Mouse (Mus musculus) lung, postnatal 4 days (tissue): ENCODE data around the gene 1700025F22Rik.
A peak's percentile ranks its signal among the peaks of the same experiment; 100 is the strongest.
"Not testable (repeated sequence)": the region's sequence is repeated elsewhere in the genome, so short reads cannot be mapped to it uniquely, and the experiment has no call there.

Experiments
- DNase-seq, 2 experiments: peaks; one replicate each; pipeline ENCODE4 v3.0.0; 2021

1700025F22Rik gene

DNA sequence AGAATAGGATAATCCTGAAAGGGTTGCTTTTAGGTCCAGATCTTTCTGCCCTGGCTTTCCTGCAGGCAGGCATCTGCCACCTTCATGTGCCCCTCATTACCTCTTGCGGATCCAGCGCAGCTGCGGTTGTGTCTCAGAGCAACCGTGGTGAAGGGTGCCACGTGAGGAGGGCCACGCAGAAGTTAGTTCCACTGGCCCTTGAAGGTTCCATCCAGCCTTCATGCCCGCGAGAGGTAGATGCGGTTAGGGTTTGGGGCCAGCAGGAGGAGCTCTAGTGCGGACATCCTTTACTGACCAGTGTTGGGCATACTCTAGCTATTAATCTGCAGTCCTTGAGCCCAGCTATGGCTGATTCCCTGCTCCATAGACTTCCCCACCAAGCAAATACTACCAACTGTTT, at the start of gene 1700025F22Rik:
Gene 1700025F22Rik (minus strand): TSS at position 149 of the 400 bp plus-strand sequence.
- peak; percentile 24 to 40 for DNase-seq

DNA sequence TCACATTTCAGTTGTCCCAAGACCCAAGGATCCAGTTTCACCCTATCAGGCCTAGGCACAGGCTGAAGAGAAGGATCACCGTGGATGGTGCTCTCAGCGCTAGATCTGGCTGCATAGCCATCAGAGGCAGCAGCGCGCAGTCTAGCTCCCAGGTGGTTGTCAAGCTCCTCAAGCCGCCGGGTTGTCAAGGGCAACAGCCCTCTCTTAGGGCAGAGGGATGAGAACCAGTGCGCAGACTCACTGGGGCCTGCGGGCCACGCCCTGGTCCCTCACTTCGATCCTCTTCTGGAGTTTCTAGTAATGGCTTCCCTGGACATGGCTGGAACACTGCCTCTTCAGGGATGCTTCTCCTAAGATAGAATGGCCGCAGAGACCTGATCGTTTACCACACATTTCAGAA, 31.4 kb upstream of the 1700025F22Rik start, which contains the start of gene Ms4a13:
Gene Ms4a13 (minus strand): TSS at position 192 of the 400 bp plus-strand sequence.
- DNase-seq, result no peak

DNA sequence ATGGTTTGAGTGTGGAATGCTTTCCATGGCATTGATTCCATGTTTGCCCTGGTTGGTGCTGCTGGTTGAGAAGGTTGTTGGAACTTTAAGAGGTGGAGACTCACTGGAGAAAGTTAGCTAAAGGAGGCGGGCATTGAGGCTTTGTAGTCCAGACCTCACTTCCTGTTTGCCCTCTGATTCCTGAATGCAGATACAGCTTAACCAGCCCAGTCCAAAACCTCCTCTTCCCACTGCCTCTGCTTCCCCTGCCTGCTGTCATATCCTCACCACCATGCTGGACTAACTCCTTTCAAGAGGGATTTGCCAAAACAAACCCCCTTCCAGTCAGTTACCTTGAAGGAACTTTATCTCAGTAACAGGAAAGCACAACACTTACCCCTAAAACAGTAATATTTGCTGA, 27.4 kb upstream of the 1700025F22Rik start:
- no peak for DNase-seq

DNA sequence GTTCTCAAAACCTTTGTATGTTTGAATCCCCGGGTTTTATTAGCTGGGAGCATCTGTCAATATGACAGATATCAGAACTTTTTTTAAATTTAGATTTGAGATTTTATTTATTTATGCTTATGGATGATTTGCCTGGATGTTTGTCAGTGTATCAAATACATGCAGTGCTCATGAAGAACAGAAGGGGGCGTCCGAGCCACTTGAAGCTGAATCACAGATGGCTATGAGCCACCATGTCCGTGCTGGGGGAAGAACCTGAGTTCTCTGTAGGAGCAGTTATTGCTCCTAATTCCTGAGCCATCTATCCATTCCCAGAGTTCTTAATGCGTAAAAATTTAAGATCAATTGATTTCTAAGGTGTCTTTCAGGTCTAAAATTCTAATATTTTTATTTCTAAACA, 19.0 kb upstream of the 1700025F22Rik start:
- peak in 1 of 2 experiments; percentile 20 for DNase-seq

DNA sequence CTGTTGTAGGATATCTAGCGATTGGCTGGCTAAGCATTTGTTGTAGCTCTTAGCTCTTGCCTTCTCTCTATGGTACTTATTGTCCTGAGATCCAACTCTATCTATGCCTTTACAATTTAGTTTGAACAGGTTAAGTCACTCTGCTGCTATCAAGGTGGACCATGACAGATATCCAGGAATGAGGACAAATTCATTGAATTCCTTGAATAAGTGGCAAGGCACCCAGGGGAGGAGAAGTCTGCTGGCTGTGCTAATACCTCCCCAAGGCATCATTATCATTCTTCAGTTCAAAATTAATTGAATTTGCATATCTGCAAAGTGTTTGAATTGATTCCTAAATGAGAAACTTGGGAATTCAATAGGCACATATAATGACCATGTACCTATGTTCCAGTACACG, 12.3 kb upstream of the 1700025F22Rik start:
- DNase-seq, result no peak

DNA sequence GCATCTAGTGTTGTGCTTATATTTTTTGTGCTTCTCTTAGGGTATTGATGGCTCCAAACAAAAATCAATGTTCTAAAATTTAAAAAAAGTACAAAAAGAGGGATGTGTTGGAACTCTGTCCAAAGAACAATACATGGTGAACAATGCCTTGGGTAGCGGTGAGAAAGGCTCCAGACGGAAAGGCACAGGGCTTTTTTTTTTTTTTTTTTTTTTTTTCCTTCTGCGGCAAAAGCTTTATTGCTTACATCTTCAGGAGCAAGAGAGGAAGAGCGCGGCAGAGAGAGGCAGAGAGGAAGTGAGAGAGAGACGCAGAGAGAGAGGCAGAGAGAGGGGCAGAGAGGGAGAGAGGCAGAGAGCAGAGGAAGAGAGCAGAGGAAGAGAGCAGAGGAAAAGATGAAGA, 7.2 kb downstream of the 1700025F22Rik start:
- not testable (repeated sequence) for DNase-seq

DNA sequence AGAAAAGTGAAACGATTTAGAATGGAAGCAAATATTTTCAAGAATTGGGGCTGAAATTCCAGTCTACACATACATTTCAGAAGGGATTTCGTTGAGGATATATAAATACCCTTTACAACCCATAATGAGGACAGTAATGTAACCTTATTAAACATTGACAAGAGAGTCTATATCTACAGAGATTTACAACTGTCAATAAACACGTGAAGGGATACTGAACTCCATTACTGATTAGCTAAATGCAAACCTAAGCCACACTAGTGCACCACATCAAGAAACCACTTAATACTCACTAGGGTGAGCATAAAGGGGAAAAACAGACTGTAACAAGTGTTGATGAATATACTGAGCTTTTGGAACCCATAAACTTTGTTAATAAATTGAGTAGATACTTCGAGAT, 29.8 kb downstream of the 1700025F22Rik start:
- DNase-seq, result no peak

DNA sequence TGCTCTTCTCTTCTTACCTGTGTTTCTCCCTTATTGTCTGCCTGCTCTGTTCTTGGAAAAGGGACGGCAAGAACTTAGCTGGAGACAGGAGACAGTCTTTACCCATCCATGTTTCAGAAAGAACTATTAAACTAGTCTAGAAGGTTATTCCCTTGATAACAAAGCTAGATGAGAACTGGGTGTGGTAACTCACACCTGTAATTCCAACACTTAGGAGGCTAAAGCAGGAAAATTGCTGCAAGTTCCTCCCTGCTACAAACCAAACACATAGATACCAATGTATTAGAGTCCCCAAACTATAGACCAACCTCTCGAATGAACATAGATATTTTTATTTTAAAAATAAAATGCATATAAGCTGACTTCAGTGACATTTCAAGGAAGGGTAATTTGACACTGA, 30.3 kb downstream of the 1700025F22Rik start:
- DNase-seq, result no peak

DNA sequence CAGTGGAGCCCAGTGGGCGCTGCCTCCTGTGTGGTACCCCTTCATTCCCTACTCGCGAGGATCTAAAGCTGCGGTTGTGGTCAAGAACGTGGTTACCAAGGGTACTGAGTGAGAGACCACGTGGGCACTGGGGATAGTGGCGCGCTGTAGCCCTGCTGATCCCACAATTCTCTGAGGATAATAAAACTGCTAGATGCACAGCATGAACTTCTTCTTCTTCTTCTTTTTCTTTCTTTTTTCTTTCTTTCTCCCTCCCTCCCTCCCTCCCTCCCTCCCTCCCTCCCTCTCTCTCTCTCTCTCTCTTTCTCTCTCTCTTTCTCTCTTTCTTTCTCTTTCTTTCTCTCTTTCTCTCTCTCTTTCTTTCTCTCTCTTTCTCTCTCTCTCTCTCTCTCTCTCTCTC, 34.3 kb downstream of the 1700025F22Rik start, which contains the start of gene 1700017D01Rik:
Gene 1700017D01Rik (minus strand): TSS at position 101 of the 400 bp plus-strand sequence.
- DNase-seq, result not testable (repeated sequence)

DNA sequence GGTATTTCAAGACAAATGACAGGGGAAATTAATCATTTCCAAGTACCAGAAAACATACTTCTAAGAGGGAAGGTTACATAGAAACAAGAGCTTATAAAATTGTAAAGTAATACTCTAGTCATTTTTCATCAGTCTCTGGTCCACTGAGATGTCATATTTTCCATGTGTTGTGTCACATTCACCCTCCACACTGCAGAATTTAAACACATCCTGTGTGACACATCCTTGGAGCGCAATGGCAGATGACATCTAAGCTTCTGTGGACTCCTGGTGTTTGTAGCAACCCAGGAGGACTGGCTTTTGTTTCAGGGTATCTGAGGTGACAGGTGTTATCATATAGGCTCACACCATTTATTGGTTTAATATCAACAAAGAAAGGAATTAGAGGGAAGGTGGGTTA, 35.4 kb downstream of the 1700025F22Rik start:
- DNase-seq, result no peak

DNA sequence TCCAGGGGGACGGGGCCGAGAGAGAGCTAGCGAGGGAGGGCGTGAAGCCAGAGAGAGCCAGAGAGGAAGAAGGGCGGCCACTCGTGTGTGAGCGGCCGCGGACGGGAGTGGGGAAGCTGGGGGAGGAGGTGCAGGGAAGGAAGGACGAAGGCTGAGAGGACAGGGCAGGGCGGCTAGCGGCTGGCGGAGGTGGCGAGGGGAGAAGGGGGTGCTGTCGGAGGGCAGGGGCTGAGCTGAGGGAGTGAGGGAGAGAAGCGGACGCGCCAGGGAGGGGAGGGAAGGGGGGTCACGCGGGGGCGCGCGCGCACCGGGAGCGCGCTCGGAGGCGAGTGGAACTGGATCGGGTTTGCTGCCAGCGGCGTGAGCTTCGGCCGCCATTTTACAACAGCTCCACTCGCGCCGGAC, 44.1 kb downstream of the 1700025F22Rik start:
- peak; percentile 33 to 35 for DNase-seq

DNA sequence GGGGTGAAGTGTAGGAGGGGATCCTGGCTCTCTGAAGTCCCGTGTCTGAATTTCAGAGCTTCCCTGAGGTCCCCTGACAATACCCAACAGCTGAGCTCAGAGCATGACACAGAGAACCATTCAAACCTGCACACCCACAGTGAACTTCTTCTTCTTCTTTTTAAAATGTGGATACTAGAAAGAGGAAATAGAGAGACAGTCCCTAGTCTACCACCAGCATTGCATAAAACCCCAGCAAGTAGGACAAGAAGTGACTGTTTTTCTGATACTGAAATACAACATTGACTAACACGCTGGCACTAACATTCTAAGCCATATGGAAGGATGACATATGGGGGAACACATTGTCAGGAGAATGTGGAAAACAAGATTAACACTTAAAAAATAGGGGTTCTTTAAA, 45.8 kb downstream of the 1700025F22Rik start:
- no peak for DNase-seq

DNA sequence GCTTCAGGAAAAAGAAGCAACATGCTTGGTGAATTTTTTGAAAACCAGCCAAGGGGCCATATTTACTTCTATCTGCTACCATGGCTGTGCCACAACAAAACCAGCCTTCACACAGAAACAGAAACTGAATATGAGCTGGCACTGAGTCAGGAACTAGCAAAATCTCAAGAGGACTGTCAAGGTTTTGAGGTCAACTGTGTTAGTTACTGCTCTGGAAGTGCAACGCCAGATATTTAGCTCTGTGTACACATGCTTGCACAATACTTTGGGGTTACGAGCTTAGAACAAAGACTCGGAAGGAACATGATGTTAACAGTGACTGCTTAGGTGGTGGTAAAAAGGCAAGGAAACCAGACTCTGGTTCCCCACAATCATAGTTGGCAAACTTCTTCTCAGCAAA, 57.4 kb downstream of the 1700025F22Rik start:
- peak in 1 of 2 experiments; percentile 33 for DNase-seq

DNA sequence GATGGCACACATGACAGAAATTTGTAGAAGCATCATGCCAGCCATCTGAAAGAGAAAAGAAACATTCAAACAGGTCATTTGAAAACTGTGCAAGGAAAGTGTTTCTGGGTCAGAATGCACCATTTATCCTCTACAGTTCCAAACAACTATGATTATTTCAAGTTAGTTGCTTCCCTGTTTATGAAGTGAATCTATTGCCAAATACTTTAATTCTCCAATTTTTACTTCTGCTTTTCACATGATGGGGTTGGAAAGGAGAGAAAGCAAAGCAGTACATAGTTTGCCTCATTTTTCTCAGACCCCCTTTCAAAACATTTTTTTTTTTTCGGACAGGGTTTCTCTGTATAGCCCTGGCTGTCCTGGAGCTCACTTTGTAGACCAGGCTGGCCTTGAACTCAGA, 63.2 kb downstream of the 1700025F22Rik start:
- DNase-seq, result no peak

DNA sequence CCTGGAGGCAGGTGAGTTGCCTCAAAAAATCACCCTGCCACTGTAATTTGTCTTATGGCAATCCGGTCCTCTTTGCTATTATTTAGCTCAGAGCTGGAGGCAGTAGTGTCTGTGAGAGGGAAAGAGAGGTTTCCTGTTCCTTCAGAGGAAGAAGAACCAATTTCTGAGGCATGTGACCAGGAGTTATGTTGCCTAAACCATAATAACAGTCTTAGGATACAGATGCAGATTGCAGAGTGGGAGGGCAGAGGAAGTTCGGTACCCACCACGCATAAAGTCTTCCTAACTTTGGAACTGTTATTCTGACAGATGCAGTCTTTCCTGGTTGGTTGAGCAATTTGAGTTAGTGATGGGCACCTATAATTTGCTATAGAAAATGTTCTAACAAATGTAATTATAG, 66.7 kb downstream of the 1700025F22Rik start:
- DNase-seq, result no peak

DNA sequence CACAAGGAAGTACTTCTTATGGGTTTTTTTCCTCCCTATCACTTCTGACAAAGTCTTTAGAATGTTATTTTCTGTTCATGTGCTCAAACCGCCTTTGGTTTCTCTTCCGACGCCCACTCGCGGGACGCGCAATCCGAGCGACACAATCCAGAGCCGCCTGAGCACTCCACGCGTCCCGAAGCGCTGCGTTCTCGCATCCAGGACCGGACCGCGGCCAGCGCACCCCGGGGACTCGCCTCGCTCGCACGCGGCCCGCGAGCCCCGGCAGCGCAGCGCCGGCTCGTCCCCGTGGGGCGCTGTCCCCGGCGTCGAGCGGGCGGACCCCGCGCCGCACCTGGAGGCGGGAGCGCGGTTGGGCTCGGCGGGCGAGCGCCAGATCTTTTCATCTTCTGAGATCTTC, 73.0 kb downstream of the 1700025F22Rik start:
- DNase-seq, result not testable (repeated sequence)
